Mouse (Mus musculus) intestine, embryonic 14.5 days (tissue): Measurements from ENCODE around the gene Ccdc9. TPM values are rescaled to one million over a fixed set of nuclear protein-coding genes. Genes with fewer than 3 reads are reported as not detected.
A peak's percentile ranks its signal among the peaks of the same experiment; 100 is the strongest.

Experiments used
- ATAC-seq: fragments of 200-750 bp; cut with Nextera tagmentation; replicated peaks from 2 replicates; pipeline ENCODE4 v1.8.0; 2017; ENCODE audit warnings: low read depth, moderate number of reproducible peaks, moderate TSS enrichment, moderate library complexity; ENCODE audit not compliant: low FRiP score, low TSS enrichment
- DNase-seq: peaks from one replicate; pipeline ENCODE4 v3.0.0-alpha.2; 2018; ENCODE audit warnings: low spot score
- H3K27ac ChIP-seq: fragments of 300-500 bp; sonication (generic); 2 replicates; pipeline ENCODE4 v1.5.1; 2014; ENCODE audit warnings: low read depth, mild to moderate bottlenecking, control low read depth
- H3K27me3 ChIP-seq: fragments of 300-500 bp; sonication (generic); replicated peaks from 2 replicates; pipeline ENCODE4 v1.6.1; 2014; ENCODE audit warnings: low read length, control low read depth; ENCODE audit not compliant: control insufficient read depth, insufficient read depth
- H3K36me3 ChIP-seq: fragments of 300-500 bp; sonication (generic); 2 replicates; pipeline ENCODE4 v1.6.1; 2014; ENCODE audit warnings: low read length, control low read depth; ENCODE audit not compliant: control insufficient read depth, insufficient read depth
- H3K4me1 ChIP-seq: fragments of 300-500 bp; sonication (generic); replicated peaks from 2 replicates; pipeline ENCODE4 v1.6.1; 2014; ENCODE audit warnings: low read length, control low read depth, mixed read lengths; ENCODE audit not compliant: control insufficient read depth, insufficient read depth
- H3K4me2 ChIP-seq: fragments of 300-500 bp; sonication (generic); 2 replicates; pipeline ENCODE4 v1.6.1; 2014; ENCODE audit warnings: low read length
- H3K4me3 ChIP-seq: fragments of 300-500 bp; sonication (generic); 2 replicates; pipeline ENCODE4 v1.5.1; 2014; ENCODE audit warnings: low read depth, low read length, control low read depth, mixed read lengths
- H3K9ac ChIP-seq: fragments of 300-500 bp; sonication (generic); 2 replicates; pipeline ENCODE4 v1.6.1; 2014; ENCODE audit warnings: mild to moderate bottlenecking, low read length
- H3K9me3 ChIP-seq: fragments of 300-500 bp; sonication (generic); 2 replicates; pipeline ENCODE4 v1.6.1; 2016; ENCODE audit warnings: low read length, control low read depth; ENCODE audit not compliant: control insufficient read depth
- WGBS: fragments of 180-500 bp; shearing (Covaris S2); extraction: QIAGEN DNeasy Blood & Tissue Kit; methylation state at CpG from one replicate; pipeline ENCODE4 v1.1.7; 2014; 5-methylcytosine and 5-hydroxymethylcytosine counted together
- polyA plus RNA-seq: library from polyadenylated mRNA; unstranded; fragments of >200 nt; fragmentation: Nextera tagmentation; extraction: Ambion mirVana; gene quantifications from 2 replicates; pipeline ENCODE4 v1.2.1, GENCODE M21; 2014

Gene Ccdc9
- polyA plus RNA-seq, 1 experiment from 2014 or later, result 19.0 TPM

GRCm38 (mm10) chr7:16296766-16297390, 10.3 kb upstream of the Ccdc9 start:
- Histone ChIP-seq H3K4me1 (peaks cover 26% of the 10 kb centered on the region), H3K27me3 (no peaks in the 10 kb centered on the region), H3K36me3 (no peaks in the 10 kb centered on the region), H3K4me3 (peak overlapping the region; percentile 32), H3K27ac (peak overlapping the region; percentile 75), H3K9ac (peak overlapping the region; percentile 41), H3K9me3 (no peaks in the 10 kb centered on the region), H3K4me2 (peak overlapping the region; percentile 57)
- peak; percentile 93 for DNase-seq
- 1% methylated on average over 22 of the region's 22 CpGs for WGBS
- peak; percentile 30 for ATAC-seq

DNA sequence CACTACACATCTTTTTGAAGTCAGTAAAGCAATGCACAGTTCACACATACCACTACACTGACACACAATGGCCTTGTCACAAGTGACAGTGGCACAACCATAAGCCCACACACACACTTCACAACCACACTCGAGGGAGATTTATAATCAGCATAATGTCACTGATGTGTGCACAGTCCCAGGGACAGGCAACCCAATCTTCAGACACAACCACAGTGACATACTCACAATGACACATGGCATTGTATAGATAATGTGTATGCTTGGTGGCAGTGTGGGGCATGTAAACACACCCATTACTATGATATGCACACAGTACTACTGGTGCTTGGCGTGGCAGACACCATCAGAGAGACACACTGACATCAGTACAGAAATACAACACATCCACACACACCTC, 9.6 kb upstream of the Ccdc9 start:
- no peak overlapping the region for H3K9ac ChIP-seq
- peak overlapping the region; percentile 67; the same call in 1 of the 2 replicates for H3K4me2 ChIP-seq

GRCm38 (mm10) chr7:16295321-16295900, 8.8 kb upstream of the Ccdc9 start:
- no peaks in the 10 kb centered on the region for H3K36me3 ChIP-seq
- no peaks in the 10 kb centered on the region for H3K27me3 ChIP-seq
- peaks cover 26% of the 10 kb centered on the region for H3K4me1 ChIP-seq
- peak overlapping the region; percentile 34 for H3K4me3 ChIP-seq
- H3K27ac ChIP-seq, result peak overlapping the region; percentile 84
- no peaks in the 10 kb centered on the region for H3K9me3 ChIP-seq
- H3K4me2 ChIP-seq, result peak overlapping the region; percentile 67
- H3K9ac ChIP-seq, result peak overlapping the region; percentile 44
- DNase-seq (peak; percentile 82), ATAC-seq (peak; percentile 64)
- under 1% methylated on average over 41 of the region's 41 CpGs for WGBS

More for the DNA sequence above, 9.6 kb upstream of the Ccdc9 start:
- peak overlapping the region; percentile 75; the same call in 1 of the 2 replicates for H3K27ac ChIP-seq
- no peaks in the 10 kb centered on the region for H3K9me3 ChIP-seq
- no peaks in the 10 kb centered on the region for H3K36me3 ChIP-seq
- DNase-seq (no peak), ATAC-seq (no peak)
- no peak overlapping the region for H3K4me3 ChIP-seq
- H3K4me1 ChIP-seq, result peaks cover 26% of the 10 kb centered on the region
- no peaks in the 10 kb centered on the region for H3K27me3 ChIP-seq
- WGBS, result 43% methylated on average over 2 of the region's 2 CpGs

- peak; percentile 84 for ATAC-seq
- peak overlapping the region; percentile 44 for H3K9ac ChIP-seq
Measured at GRCm38 (mm10) chr7:16294837-16295236, 8.2 kb upstream of the Ccdc9 start.

DNA sequence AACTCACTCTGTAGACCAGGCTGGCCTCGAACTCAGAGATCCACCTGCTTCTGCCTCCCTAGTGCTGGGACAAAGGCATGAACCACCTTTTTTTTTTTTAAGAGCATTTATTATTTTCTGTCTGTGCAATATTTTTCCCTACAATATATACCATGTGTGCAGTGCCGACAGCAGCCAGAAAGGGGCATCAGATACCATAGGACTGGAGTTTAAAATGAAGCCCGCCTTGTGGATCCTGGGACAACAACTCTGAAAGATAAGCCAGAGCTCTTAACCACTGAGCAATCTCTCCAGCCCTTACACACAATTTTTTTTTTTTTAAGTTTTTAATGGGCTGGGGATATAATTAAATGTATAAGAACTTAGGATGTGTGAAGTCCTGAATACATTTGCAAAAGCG, 7.8 kb upstream of the Ccdc9 start:
- Histone ChIP-seq H3K9me3 (no peaks in the 10 kb centered on the region), H3K4me3 (peak overlapping the region; percentile 34), H3K27ac (peak overlapping the region; percentile 84; the same call in 1 of the 2 replicates), H3K27me3 (no peaks in the 10 kb centered on the region), H3K36me3 (no peaks in the 10 kb centered on the region), H3K4me1 (peaks cover 21% of the 10 kb centered on the region), H3K4me2 (peak overlapping the region; percentile 67), H3K9ac (no peak overlapping the region)
- WGBS, result 27% methylated on average over 4 of the region's 4 CpGs
- DNase-seq (peak; percentile 76), ATAC-seq (peak; percentile 38)

More at GRCm38 (mm10) chr7:16294837-16295236, 8.2 kb upstream of the Ccdc9 start:
- H3K36me3 ChIP-seq, result no peaks in the 10 kb centered on the region
- peak overlapping the region; percentile 34 for H3K4me3 ChIP-seq
- DNase-seq, result peak; percentile 99
- H3K4me2 ChIP-seq, result peak overlapping the region; percentile 67
- H3K27me3 ChIP-seq, result no peaks in the 10 kb centered on the region
- H3K9me3 ChIP-seq, result no peaks in the 10 kb centered on the region
- peaks cover 21% of the 10 kb centered on the region for H3K4me1 ChIP-seq
- WGBS, result under 1% methylated on average over 23 of the region's 23 CpGs
- peak overlapping the region; percentile 84 for H3K27ac ChIP-seq

- Histone ChIP-seq H3K9ac (no peak overlapping the region), H3K27ac (no peak overlapping the region), H3K4me2 (no peak overlapping the region), H3K9me3 (no peaks in the 10 kb centered on the region), H3K4me1 (peaks cover 6% of the 10 kb centered on the region; the same call in 1 of the 2 replicates), H3K36me3 (peaks cover 16% of the 10 kb centered on the region), H3K27me3 (no peaks in the 10 kb centered on the region), H3K4me3 (no peak overlapping the region)
- no peak for ATAC-seq
- whole genome bisulfite sequencing, result 76% methylated on average over 1 of the region's 1 CpGs
- DNase-seq, result no peak
Measured at GRCm38 (mm10) chr7:16287791-16288190, 1.2 kb upstream of the Ccdc9 start.

DNA sequence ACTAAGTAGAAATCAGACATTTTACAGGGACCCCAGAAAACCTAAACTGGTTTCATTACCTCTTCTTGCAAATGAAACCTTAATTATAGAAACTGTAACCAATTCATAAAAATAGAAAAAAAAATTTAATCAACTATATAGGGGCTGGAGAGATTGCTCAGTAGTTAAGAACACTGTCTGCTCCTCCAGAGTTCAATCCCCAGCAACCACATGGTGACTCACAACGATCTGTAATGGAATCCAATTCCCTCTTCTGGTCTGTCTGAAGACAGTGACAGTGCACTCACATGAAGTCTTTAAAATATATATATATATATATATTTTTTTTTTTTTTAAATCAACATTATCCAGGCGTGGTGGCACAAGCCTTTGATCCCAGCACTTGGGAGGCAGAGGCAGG, 421 bp upstream of the Ccdc9 start:
- ATAC-seq, result no peak
- Histone ChIP-seq H3K27ac (peak overlapping the region; percentile 98), H3K9me3 (no peaks in the 10 kb centered on the region), H3K4me2 (peak overlapping the region; percentile 60), H3K9ac (peak overlapping the region; percentile 78), H3K36me3 (peaks cover 24% of the 10 kb centered on the region), H3K27me3 (no peaks in the 10 kb centered on the region), H3K4me1 (peaks cover 6% of the 10 kb centered on the region; the same call in 1 of the 2 replicates), H3K4me3 (peak overlapping the region; percentile 68)
- 87% methylated on average over 2 of the region's 2 CpGs for WGBS
- DNase-seq, result no peak

GRCm38 (mm10) chr7:16285450-16286025, 1.1 kb downstream of the Ccdc9 start:
- peak overlapping the region; percentile 15; the same call in 1 of the 2 replicates for H3K9ac ChIP-seq
- DNase-seq (peak; percentile 81), ATAC-seq (peak; percentile 56)
- peak overlapping the region; percentile 68 for H3K4me3 ChIP-seq
- under 1% methylated on average over 14 of the region's 14 CpGs for WGBS
- peak overlapping the region; percentile 98; the same call in 1 of the 2 replicates for H3K27ac ChIP-seq
- peaks cover 39% of the 10 kb centered on the region for H3K36me3 ChIP-seq
- H3K4me2 ChIP-seq, result peak overlapping the region; percentile 60
- no peaks in the 10 kb centered on the region for H3K27me3 ChIP-seq
- no peaks in the 10 kb centered on the region for H3K9me3 ChIP-seq
- H3K4me1 ChIP-seq, result peaks cover 6% of the 10 kb centered on the region; the same call in 1 of the 2 replicates
